Mouse (Mus musculus) megakaryocyte, embryonic 14.5 days (primary cell): ENCODE measurements around the gene Upf2.

Experiments used
- FLI1 ChIP-seq: IDR thresholded peaks from 2 replicates; pipeline ENCODE4 v1.6.1; 2012; ENCODE audit warnings: low read length, inconsistent platforms, mixed read lengths
- GATA1 ChIP-seq: IDR thresholded peaks from 3 replicates; pipeline ENCODE4 v1.6.1; 2012; ENCODE audit warnings: mixed read lengths, low read length, inconsistent platforms, borderline replicate concordance

- TF ChIP-seq GATA1 (no peak), FLI1 (no peak)
Measured at GRCm38 (mm10) chr2:5939319-5939718, 11.9 kb upstream of the Upf2 start.
